Mouse (Mus musculus) layer of hippocampus, postnatal 14 days (tissue): ENCODE measurements at regions not wholly inside any gene's neighbourhood (a gene's known extent, or its start where the extent isn't known, plus 50 kb on each side); places are given as distances from the start of the nearest gene placed in this dataset.
A peak's percentile ranks its signal among the peaks of the same experiment; 100 is the strongest.

Experiments used
- DNase-seq, 2 experiments: peaks; one replicate each; pipeline ENCODE4 v3.0.0; 2021 to 2022; ENCODE audit warnings: low spot score in 2 of 2, mixed read lengths in 1 of 2

- DNase-seq = no peak
Measured at GRCm38 (mm10) chr2:148264111-148264730, 130.9 kb upstream of the Sstr4 start.

GRCm38 (mm10) chr2:148279200-148279599 lies 115.9 kb upstream of the Sstr4 start:
- DNase-seq = no peak

GRCm38 (mm10) chr2:148290326-148290725 lies 104.8 kb upstream of the Sstr4 start:
- DNase-seq = no peak

- no peak for DNase-seq
Measured at GRCm38 (mm10) chr2:148292442-148292841, 102.7 kb upstream of the Sstr4 start.

- peak in 1 of 2 experiments; percentile 20 for DNase-seq
Measured at GRCm38 (mm10) chr2:148292895-148293294, 102.2 kb upstream of the Sstr4 start.

DNA sequence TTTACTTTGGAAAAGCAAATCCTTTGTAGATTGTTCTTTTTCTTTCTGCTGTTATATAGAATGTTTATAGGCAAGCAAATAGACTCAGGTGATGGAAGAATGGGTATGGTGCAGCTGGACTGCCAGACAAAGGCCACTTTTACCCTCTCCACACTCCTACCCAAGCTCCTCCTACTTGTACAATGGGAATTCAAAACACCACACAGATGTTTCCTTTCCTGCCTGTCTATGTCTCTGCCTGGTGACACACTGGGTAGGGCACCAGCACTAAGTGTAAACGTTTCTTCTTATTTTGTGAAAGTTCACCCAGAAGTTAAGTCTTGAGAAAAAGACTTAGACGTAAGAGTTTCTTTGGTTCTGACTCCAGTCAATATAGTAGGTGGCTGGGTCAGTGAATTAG lies 94.3 kb upstream of the Sstr4 start:
- no peak for DNase-seq

DNA sequence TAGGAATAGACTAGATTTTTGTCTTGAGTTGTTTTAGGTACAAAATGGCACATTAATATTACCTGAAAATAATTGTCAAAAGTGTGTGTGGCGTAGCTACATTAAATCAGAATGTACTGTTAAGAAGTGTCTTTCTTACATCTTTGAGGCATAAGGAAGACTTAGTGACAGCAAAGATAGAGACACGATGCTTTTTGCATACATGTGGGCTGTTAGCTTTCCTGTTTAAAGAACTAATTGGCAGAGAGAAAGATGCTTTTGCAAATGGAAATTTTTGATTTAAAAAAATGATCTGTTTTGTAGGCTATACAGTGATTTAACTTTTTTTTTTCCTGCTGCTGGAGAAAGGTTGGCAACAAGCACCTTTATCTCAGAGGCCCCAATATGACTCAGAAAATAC lies 82.9 kb upstream of the Sstr4 start:
- DNase-seq = no peak

GRCm38 (mm10) chr2:148320896-148321295 lies 74.2 kb upstream of the Sstr4 start:
- DNase-seq = peak in 1 of 2 experiments; percentile 43

DNA sequence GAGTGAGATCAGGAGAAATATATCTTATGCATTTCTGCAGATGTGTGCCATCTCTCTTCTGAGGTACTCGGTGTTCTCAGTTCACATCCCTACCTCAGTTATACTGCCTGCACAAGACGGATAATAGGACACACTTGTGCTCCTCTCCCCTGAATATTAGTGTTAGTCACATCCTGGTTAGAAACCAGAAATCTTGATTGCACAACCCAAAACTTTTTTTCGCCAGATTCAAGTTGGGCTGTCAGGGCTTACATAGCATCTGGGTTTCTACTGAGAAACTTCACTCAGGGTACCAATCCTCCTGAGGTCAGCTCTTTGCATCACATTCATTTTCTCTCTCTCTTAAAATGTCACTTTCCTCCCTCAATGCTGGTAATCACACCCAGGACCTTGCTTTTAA lies 69.8 kb upstream of the Sstr4 start:
- DNase-seq = no peak

- DNase-seq = no peak
Measured at GRCm38 (mm10) chr2:148325854-148326387, 69.2 kb upstream of the Sstr4 start.

DNA sequence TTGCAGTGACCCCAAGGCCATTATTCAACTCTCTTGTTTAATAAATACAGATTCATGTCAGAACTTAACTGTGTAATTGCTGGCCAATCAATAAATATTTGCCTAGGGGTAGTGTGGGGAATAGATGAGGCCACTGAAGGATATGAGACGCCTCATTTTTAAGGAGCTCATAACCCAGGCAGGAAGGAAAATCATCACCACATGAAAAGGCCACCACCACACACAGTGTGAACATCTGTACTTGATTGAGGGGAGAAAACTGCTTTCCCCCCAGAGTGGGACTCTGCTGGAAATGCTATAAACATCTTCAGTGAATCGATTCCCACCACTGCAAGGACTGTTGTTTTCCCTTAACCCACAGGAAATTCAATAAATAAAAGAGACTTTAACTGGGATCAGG lies 68.7 kb upstream of the Sstr4 start:
- DNase-seq = no peak

DNA sequence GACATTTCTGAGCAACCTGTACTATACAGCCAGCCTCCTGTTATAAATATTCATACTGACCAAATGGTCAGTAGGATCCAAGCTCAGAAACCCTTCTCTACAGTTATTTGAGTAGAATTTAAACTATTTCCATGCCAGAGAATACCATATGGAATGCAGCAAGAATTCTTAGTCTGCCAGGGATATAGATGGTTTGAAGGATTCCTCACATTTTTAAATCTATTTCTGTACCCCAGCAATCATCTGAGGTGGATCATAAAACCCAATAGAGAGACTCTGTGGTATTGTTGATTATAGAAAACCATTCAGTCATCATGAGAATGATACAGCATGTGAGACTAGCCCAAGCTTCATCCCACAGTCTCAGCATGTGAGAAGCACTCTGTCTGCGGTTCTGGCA lies 67.6 kb upstream of the Sstr4 start:
- DNase-seq = no peak

DNA sequence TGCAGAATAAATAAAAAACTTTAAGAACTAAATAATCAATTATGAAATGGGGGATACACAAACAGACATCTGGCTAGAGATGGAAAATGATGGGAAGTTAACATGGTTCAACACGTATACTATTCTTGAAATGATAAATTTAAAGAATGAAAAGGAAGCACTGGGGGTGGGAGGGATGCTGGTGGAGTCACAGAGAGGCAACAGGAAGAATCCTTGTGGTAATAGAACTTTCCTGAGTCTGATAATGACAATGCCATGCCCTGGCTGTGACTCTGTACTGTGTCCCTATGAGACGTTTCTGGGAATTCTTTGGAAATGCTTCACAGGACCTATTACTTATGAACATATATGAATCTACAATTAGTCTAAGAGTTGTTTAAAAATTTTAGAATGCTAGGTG lies 64.8 kb upstream of the Sstr4 start:
- DNase-seq = no peak

- DNase-seq = no peak
Measured at GRCm38 (mm10) chr2:148334555-148334954, 60.6 kb upstream of the Sstr4 start.

DNA sequence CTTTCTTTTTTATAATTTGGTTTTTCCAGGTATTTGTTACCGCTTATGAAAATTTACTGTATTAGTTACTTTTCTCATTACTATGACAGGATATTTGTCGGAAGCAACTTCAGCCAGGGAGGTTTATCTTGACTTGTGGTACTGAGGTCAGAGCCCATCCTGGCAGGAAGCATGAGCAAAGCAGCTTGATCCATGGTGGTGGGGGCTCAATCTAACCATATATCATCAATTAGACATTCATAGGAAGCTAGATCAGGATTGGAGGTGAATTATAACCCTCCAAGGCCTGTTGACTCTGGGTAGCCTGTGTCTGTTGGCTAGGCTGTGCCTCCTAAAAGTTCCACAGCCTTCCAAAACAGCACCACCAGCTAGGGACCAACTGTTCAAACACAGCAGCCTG lies 58.5 kb upstream of the Sstr4 start:
- DNase-seq = no peak

DNA sequence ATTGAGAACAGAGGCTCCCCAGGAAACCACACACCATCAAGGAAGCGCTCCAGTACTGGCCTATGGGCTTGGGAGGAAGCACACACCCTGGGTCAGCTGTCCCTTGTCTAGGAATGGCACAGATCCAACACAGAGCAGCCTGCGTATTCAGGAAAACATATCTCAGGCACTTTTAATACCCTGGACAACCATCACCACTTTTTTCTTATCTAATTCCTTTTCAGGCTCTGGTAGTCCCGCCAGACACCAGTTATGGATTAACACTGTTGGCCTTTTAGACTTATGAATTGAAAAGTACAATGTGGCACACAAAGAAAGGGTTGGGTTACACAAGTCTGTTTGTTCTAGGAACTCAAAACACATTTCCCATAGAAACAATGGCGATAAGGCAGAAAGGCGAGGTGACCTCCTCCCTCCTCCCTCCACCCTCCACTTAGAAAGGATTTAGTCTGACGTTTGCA lies 56.8 kb upstream of the Sstr4 start:
- no peak for DNase-seq

- peak in 1 of 2 experiments; percentile 46 for DNase-seq
Measured at GRCm38 (mm10) chr2:148338894-148339293, 56.2 kb upstream of the Sstr4 start.

- no peak for DNase-seq
Measured at GRCm38 (mm10) chr2:148344193-148344592, 51.0 kb upstream of the Sstr4 start.
